Mouse (Mus musculus) B cell, adult 2 months (primary cell): Measurements from ENCODE around the gene Plgrkt.
"Not testable (repeated sequence)": the region's sequence is repeated elsewhere in the genome, so short reads cannot be mapped to it uniquely, and the experiment has no call there.

ENCODE experiments used
- DNase-seq, 2 experiments: peaks; one replicate each; pipeline ENCODE4 v3.0.0; 2022

Gene Plgrkt

DNA sequence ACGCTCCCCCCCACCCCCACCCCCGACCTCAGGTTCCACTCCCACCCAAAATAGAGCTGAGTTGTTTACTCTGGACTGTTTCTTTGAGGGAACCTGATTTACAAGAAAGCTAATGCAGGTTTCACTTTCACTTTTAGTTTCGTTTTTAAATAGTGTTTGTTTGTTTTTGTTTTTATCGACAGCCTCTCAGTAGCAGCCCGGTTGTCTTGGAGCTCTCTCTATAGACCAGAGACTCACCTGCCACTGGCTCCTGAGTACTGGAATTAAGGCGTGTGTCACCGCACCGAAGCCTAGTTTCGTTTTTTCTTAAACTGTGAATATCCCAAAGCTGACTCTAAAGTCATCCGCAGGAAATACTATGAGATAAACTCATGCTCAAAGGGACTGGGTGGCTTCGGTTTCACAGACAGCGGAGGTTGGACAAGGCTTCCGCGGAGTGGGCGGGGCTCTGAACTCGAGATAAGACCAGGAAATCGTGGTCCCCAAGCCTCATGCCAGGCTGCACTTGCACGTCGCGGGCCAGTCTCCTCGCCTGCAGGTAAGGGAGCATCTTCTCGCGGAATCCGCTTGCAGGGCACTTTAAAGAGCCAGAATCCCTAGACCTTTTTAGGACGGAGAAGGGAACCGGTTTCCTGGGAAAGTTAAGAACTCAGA lies at the start of gene Plgrkt, which contains the start of gene Cd274:
TSS of gene Plgrkt (minus strand) at position 422 of the 654 bp plus-strand sequence.
TSS of gene Cd274 (plus strand) at position 487 of the 654 bp plus-strand sequence.
- DNase-seq: peak; percentile 90 to 93

DNA sequence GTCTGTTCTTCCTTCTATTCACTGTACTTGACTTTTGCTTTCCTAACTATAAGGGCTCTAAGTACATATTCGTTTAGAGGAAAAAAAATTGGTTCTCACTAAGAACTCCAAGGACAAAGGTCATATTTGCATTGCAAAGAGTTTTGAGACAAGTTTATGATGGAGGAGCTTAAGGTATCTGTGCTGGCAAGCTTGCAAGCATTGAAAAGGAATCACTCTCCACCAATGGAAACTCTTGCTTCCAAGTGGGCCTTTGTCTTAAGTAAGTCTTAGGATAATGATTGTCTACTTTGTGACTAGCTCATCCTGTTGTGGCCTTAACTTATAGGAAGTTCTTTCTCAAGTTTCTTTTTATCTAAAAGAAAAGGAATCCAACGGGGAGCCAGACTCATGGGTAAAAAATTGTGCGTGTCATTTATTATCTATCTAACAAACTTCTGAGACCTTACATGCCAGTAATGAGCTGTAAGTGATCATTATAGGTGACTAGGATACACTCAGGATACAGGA lies 49.3 kb upstream of the Plgrkt start:
- DNase-seq: no peak

DNA sequence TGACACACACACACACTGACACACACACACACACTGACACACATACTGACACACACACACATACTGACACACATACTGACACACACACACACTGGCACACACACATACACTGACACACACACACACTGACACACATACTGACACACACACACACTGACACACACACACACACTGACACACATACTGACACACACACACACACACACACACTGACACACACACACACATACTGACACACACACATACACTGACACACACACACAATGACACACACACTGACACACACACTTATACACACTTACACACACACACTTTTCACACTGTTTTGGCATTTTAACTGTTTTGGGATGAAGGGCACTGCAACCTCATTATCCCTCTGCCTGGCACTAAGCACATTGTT lies 47.7 kb upstream of the Plgrkt start:
- DNase-seq: not testable (repeated sequence)

DNA sequence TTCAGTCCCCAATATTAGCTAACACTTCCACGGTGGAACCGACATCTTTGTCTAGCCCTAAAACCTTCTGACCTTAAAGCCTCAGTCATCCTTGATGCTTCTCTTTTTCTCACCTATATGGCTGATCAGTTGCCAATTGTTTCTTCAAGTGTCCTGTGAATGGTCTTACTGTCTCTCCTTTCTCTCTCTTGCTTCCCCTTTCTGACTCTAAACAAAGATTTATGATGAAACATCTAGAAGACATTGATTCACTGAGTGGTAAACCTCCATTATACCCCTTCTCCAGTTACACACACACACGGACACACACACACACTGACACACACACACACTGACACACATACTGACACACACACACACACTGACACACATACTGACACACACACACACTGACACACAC lies 47.3 kb upstream of the Plgrkt start:
- no peak for DNase-seq

DNA sequence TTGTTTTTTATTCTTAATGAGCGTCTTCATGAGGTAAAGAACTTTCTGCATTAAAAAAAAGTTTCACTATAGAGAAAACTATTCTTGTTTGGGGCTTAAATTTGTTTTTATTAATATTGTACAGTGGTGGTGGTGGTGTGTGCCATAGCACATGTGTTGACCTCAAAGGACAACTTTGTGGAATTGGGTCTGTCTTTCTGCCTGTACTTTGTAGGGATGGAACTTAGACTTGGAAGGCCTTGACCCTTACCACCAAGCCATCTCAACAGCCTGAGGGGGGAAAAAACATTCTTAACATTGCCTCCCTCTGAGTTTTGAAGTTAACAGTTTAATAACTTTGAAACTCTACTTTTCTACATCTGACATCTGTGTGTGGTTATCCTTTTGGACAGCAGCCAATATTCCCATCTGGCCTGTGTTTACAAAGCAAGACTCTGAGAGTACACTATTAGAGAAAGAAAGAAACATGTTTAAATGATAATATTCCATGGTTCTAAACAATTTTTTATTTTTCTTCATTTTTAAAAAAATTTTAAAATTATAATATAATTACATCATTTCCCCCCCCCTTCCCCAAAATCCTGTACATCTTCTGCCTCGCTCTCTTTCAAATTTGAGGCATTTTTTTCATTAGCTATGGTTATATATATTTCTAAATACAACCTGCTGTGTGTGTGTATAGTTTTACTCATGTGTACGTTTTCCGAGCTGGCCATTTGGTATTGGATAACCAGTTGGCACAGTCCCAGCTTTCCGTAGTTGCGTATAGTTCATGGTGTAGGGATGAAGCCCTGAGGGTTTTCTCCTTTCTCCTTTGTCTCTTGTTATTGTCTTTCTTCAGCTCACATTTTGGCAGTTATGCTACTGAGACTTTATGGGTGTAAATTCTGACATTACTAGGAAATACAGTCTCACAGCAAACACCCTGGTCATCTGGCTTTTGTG lies 45.6 kb upstream of the Plgrkt start:
- no peak for DNase-seq

DNA sequence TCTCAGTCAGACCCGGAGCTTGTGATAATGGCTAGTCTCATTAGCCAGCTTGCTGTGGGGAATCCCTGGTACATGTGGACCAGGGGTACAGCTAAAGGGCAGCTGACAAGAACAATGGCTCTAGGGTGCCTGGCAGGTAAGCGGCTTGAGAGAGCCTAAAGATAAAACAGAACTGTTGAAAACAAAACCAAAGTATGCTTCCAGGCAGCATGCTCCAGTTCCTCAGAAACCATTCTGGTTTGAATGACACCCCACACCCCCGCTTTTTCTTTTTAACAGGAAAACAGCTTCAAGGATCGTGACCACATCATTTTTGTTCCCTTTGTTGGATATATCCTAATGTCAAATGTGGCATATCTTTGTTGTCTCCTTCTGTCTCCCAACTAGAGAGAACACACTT lies 43.4 kb upstream of the Plgrkt start, which contains the start of gene Pdcd1lg2:
TSS of gene Pdcd1lg2 (plus strand) at position 301 of the 400 bp plus-strand sequence.
- DNase-seq: no peak

DNA sequence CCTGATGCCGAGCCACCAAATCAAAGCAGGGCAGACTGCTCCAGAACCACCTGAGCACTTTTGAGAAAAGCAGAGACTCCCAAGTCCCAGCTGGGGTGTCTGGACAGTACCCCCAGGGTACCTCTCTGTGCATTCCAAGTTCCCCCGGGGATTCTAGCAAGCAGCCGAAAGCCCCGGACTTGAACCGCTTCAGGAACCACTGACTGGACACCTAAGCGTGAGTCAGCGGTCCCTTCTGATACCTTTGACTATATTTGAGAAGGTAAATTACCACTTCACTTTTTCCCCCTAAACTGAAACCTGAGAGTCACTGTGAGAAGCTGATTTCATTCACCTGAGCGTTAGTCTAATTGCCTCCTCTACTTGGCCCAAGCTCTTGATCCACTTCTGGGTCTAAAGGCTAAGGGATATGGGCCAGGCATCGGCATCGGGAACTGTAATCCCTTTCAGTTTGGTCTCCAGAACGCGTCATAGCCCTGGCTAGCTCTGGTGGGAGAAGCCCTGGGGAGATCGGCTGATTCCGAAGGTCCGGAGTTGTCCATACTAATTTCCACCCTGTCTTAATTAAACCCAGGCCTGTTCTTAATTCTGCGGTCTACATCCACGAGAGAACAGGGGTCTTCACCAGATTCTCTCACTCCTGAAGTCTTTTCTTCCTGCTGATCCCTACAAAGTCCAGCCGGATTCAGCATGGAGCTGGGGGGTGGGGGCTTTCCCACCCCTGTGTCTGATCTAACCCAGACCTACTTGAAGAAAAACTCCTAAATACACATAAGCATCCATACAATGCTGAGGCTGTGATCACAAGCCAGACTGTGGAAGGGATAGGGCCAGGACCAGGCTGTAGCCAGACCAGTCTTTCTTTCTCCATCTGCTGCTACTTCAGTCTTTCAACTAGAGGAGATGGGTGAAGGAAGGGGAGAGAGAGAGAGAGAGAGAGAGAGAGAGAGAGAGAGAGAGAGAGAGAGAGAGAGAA lies 39.1 kb upstream of the Plgrkt start:
- DNase-seq: no peak

DNA sequence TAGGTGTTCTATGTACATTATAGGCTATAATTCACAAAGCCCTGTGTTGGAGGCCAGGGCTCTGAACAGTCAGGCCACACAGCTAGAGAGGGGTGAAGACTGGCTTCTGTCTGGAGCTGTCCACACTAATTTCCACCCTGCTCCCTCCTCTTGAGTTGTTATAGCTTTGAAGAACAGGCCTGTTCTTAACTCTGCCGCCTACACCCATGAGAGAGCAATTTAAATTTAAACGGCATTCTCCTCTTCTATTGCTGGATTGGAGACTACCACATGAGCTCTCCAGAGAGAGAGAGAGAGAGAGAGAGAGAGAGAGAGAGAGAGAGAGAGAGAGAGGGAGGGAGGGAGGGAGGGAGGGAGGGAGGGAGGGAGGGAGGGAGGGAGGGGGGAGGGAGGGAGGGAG lies 38.2 kb upstream of the Plgrkt start:
- no peak for DNase-seq

DNA sequence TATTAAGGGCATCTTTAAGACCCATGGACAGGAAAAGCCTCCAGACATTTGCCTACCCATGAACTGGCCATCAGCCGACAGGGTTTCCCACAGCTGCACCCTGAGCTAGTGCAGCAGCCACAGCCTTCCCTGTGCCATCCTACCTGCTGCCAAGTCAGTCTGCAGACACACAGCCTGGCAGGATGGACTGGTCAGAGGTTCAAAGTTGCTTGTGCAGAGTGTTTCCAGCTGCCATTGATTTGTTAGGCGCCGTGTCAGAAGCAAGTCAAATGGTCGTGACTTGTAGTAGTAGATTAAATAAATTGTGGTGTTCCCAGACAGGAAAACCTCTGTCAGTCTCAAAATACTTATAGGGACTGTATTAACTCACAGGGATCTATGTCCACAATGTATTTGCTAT lies 36.1 kb upstream of the Plgrkt start:
- no peak for DNase-seq

DNA sequence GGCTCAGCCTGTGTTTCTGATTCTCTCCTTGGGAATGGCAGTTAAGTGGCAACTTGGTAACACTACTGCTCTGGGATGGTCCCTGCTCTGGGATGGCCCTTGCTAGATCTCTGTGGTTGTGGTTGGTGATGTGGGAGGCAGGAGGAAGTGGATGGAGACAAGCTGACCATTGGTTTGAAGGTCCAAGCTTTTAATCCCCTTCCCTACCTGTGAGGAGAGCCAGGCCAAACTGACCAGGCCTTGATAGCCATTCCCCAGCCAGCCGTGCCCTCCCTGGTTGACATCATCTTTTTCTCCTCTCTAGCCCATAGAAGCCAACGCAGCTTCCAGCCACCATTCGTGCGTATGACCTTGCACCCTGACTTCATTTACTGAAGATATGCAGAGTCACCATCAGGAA lies 35.4 kb upstream of the Plgrkt start:
- DNase-seq: no peak

DNA sequence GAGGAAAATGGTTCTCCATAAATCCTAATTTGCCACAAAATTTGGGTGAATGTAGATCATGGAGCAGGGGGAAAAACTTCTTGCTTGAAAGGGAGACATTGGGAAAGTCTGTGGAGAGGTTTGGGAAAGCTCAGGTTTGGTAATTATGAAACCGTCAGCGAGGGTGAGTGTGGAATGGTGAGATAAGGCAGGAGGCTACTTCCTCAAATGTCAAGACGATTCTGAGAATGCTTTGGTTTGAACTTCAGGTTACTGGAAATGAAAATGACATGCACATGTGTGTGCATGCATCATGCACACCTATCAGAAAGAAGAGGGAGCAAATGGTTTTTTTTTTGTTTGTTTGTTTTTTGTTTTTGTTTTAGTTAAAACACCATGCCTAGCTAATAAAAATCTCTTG lies 33.3 kb upstream of the Plgrkt start:
- DNase-seq: no peak

DNA sequence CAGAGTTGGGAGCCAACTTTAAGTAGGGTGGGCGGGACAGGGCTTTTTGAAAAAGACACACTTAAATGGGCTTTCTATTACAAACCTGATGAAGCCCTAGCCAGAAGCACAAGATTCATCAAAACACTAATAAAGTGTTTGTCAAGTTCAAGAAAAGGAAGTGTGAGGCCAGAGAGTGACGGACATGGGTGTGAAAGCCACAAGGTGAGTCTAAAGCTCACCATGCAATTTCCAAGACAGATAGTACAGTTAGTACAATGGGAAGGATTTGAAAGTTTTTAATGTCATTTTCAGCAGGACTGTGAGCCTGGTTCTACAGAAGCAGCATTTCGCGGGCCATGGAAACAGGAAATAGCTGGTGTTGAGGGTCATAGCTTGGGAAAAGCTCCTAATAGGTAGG lies 32.6 kb upstream of the Plgrkt start:
- DNase-seq: no peak

DNA sequence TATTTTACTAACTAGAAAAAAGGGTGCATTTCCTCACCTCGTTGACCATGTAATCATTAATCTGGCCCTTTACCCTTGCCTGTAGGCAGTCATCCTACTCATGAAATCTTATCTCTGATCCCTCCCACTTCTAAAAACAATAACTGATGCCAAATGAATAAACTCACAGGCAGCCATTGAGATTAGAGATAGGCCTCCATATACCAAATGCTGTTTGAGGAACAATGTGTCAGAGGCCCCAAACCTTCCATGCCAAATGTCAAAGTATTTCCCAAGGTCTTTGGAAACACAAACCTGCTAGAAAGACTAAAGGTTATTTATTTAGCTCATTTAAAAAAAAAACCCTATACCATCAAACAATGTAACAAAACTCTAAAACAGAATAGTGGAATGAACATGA lies 29.2 kb upstream of the Plgrkt start:
- no peak for DNase-seq

DNA sequence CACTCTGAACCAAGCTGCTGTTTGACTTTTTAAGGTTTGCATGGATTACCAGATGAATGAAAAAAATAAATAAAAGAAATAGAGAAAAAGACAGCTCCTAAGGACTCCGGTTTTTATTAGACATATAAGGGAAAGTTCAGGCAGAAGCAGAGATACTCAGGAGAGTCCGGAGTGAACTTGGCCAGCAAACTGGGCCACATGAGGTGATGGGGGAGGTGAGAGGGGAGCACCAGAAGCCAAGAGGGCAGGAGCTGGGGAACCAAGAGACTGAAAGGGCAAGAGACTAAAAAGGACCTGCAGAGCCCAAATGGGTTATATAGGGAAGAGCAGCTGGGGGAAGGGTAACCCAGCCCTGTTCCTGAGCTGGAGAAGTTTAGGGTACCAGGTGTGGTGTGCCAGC lies 27.5 kb upstream of the Plgrkt start:
- no peak for DNase-seq

DNA sequence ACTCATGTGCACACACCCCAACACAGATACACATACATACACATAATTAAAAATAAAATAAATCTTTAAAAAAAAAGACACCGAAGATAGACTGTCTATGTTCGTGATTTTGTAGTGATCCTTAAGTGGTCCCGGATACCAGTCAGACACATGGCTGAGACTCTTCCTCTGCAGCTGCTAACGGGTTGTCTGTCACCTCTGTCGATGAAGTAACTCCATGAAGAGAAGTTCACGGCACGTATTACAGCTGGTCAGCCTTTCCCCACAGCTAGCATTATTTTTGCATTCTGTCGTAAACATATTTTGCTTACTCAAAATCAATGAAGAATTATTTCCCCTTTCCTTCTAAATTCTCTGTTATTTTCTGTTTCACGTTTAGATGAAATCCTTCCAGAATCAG lies 26.1 kb upstream of the Plgrkt start:
- no peak for DNase-seq

DNA sequence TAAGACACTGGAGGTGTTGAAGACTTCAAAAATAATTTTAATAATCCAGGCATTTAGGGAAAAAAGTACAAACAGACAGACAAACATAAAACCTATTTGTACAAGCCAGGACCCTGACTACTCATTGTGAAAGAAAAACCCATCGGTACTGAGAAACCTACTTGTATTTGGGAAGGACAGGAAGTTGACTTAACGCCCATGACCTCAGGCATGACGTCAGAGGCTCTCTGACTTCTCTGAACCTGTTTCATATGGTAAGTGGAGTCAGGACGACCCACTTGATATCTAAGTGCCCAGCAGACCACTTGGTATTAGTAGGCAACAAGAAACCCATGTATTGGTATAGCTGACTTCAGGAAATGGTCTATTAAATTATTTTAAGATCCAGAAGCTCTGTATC lies 24.1 kb upstream of the Plgrkt start:
- DNase-seq: peak; percentile 47 to 52

DNA sequence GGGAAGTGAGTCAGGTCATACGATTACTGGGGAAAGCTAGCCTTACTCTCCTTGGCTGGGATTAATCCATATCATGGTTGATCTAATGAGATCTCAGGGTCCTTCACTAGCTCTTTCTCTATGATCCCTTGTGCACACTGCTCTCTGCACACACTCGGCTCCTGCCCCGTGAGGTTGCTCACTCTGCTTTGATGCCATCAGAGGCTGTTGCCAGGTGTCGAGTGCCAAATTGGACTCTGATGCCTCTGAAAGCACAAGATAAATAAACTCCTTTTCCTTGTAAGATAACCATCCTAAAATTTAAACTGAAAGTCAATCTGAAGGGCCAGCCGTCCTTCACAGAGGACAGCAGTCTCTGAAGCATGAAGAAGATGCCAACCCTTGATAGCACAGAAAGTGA lies 23.3 kb upstream of the Plgrkt start:
- DNase-seq: no peak

DNA sequence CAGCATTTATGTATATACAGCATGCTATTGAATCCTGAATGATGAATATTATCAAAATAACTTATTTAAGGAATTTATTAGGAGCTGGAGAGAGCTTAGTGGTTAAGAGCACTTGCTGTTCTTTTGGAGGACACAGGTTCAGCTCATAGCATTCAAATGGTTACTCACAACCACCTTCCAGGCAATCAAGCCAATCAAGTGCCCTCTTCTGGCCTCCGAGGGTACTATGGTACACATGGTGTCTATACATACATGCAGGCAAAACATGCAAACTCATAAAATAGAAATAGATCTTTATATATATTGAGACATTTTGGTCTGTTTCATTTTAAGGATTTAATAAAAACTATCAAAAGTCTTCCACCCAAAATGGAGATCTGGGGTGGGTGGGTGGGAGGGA lies 21.6 kb upstream of the Plgrkt start:
- DNase-seq: peak; percentile 35 to 58

DNA sequence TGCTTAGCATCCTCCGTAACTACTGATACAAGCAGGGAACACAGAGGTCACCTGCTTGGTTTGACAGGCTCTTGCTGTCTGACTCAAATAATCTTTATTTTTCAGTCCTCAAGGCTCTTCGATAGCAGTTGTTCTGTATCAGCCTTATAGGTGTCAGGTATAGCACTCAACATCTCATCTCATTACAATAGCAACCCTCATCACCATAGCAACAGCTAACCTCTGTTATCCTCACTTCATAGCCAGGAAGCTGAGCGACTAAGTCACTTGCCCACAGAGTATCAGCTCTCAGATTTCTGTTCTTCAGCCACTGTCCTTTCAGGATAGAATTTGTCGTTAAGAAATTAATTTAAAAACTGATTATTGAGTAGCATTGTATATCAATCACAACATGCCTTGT lies 18.6 kb upstream of the Plgrkt start:
- no peak for DNase-seq

DNA sequence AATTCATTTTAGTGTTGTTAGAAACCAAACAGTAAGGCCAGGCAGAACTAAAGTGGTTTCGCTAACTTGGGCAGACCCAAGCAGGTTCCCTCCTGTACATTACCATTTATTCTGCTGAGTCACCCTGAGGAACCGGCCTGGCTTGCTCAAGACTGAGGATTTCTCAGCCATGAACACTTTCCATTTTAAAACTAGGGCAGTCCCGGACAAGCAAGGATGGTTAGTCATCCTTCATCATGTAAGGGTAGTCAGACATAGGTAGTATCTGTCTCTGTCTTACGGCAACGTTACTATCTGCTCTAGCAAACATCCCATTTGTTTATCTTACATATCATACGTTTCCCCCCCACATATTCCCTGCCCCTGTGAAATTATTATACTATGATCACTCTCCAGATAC lies 17.8 kb upstream of the Plgrkt start:
- DNase-seq: no peak

DNA sequence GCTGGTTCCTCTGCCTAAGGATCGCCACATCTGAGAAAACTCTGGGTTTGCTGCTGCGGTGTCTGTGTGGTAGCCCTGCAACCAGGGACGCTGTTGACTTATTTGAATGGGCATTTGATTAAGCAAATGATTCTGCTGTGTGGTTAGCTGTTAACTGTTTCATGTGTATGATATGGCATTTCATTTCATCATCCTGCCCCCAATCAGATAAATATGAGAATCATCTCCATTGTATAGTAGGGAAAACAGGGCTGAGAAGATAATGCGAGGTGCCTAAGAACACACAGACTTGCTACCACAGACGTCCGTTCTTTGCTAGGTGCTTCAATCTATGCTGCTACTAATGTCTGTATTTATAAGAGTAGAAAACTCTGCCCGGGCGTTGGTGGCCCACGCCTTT lies 17.2 kb upstream of the Plgrkt start:
- DNase-seq: no peak

DNA sequence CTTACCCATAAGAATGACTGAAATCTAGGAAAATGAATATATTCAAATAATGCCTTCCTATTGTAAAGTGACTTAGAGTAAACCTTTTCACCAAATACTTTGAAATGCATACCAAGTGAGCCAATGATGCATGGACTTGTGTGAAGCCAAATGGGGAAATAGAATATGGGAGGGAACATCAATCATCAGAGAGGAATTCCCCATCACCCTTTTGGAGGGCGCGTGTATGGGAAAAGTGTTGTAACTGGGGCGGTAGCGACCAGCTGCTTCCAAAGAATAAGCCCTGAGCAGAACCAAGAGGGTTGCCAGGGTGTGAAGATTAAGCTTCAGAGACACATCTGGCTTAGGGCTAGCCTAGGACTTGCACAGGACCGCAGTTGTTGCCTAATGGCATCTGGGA lies 16.2 kb upstream of the Plgrkt start:
- no peak for DNase-seq
